Comparison of ENCODE assay signal across 7 mouse cellular contexts in genomic region chr12:117751045-117751444, GRCm38 (mm10). TPM values are rescaled to one million over a fixed set of nuclear protein-coding genes. Genes with fewer than 3 reads are reported as not detected.
DNase-seq lines count a peak whose midpoint lies in the region; ATAC-seq lines count a peak whose summit lies in the region.

No protein-coding gene starts in this region.

- H3K4me1 ChIP-seq in kidney, embryonic 16.5 days (ENCODE audit: insufficient read depth, low read length), result peaks cover 13% of the 10 kb centered on the region; the same call in 1 of the 2 replicates
- peaks cover 17% of the 10 kb centered on the region for H3K4me1 ChIP-seq in embryonic facial prominence, embryonic 13.5 days
- H3K4me1 ChIP-seq in hindbrain, embryonic 12.5 days, result peaks cover 25% of the 10 kb centered on the region
- peaks cover 36% of the 10 kb centered on the region for H3K4me1 ChIP-seq in neural tube, embryonic 13.5 days (replicated peaks)

- no peaks in the 10 kb centered on the region for H3K36me3 ChIP-seq in kidney, embryonic 16.5 days (ENCODE audit: insufficient read depth, low read length)
- no peaks in the 10 kb centered on the region for H3K36me3 ChIP-seq in embryonic facial prominence, embryonic 13.5 days
- peaks cover 10% of the 10 kb centered on the region for H3K36me3 ChIP-seq in hindbrain, embryonic 12.5 days
- peaks cover 46% of the 10 kb centered on the region for H3K36me3 ChIP-seq in neural tube, embryonic 13.5 days

- DNase-seq in kidney, postnatal 14 days, result no peak
- no peak for DNase-seq in right cerebral cortex, postnatal 25 days
- DNase-seq in spleen, postnatal 10 days (ENCODE audit: low spot score in 2 of 2), result no peak

- H3K27ac ChIP-seq in kidney, embryonic 16.5 days (ENCODE audit: low read length), result peak overlapping the region; percentile 65
- H3K27ac ChIP-seq in embryonic facial prominence, embryonic 13.5 days, result no peak overlapping the region; the same call in 1 of the 2 replicates
- peak overlapping the region; percentile 73 for H3K27ac ChIP-seq in hindbrain, embryonic 12.5 days
- peak overlapping the region; percentile 84 for H3K27ac ChIP-seq in neural tube, embryonic 13.5 days (replicated peaks)

- no peaks in the 10 kb centered on the region for H3K27me3 ChIP-seq in kidney, embryonic 16.5 days (ENCODE audit: insufficient read depth, low read length)
- H3K27me3 ChIP-seq in embryonic facial prominence, embryonic 13.5 days, result no peaks in the 10 kb centered on the region
- H3K27me3 ChIP-seq in hindbrain, embryonic 12.5 days, result no peaks in the 10 kb centered on the region
- no peaks in the 10 kb centered on the region for H3K27me3 ChIP-seq in neural tube, embryonic 13.5 days

- H3K4me3 ChIP-seq in kidney, embryonic 16.5 days (ENCODE audit: low read length), result no peak overlapping the region
- H3K4me3 ChIP-seq in embryonic facial prominence, embryonic 13.5 days, result no peak overlapping the region
- H3K4me3 ChIP-seq in hindbrain, embryonic 12.5 days, result no peak overlapping the region
- H3K4me3 ChIP-seq in neural tube, embryonic 13.5 days, result no peak overlapping the region

- peak overlapping the region; percentile 36 for H3K4me2 ChIP-seq in kidney, embryonic 16.5 days (replicated peaks; ENCODE audit: low read depth, low read length)
- peak overlapping the region; percentile 45 for H3K4me2 ChIP-seq in embryonic facial prominence, embryonic 13.5 days
- H3K4me2 ChIP-seq in hindbrain, embryonic 12.5 days (replicated peaks), result peak overlapping the region; percentile 38
- H3K4me2 ChIP-seq in neural tube, embryonic 13.5 days, result peak overlapping the region; percentile 39

- no peak overlapping the region for H3K9ac ChIP-seq in kidney, embryonic 16.5 days (replicated peaks; ENCODE audit: low read length)
- no peak overlapping the region for H3K9ac ChIP-seq in embryonic facial prominence, embryonic 13.5 days
- no peak overlapping the region for H3K9ac ChIP-seq in hindbrain, embryonic 12.5 days
- H3K9ac ChIP-seq in neural tube, embryonic 13.5 days, result peak overlapping the region; percentile 50

- WGBS in kidney, embryonic 16.5 days, result 15% methylated on average over 9 of the region's 9 CpGs
- 11% methylated on average over 9 of the region's 9 CpGs for WGBS in embryonic facial prominence, embryonic 13.5 days
- 17% methylated on average over 9 of the region's 9 CpGs for WGBS in hindbrain, embryonic 12.5 days
- 11% methylated on average over 9 of the region's 9 CpGs for WGBS in neural tube, embryonic 13.5 days

- H3K9me3 ChIP-seq in kidney, embryonic 16.5 days (ENCODE audit: low read length), result no peaks in the 10 kb centered on the region
- H3K9me3 ChIP-seq in embryonic facial prominence, embryonic 13.5 days, result no peaks in the 10 kb centered on the region
- no peaks in the 10 kb centered on the region for H3K9me3 ChIP-seq in hindbrain, embryonic 12.5 days (replicated peaks)
- H3K9me3 ChIP-seq in neural tube, embryonic 13.5 days, result no peaks in the 10 kb centered on the region

- peak; percentile 33; the same call in 1 of the 2 replicates for ATAC-seq in kidney, embryonic 16.5 days (ENCODE audit: low FRiP score, low TSS enrichment)
- no peak for ATAC-seq in embryonic facial prominence, embryonic 13.5 days (ENCODE audit: insufficient number of reproducible peaks, insufficient read depth, low FRiP score, low TSS enrichment, low read depth)
- ATAC-seq in hindbrain, embryonic 12.5 days (ENCODE audit: low FRiP score), result peak; percentile 57
- ATAC-seq in neural tube, embryonic 13.5 days (ENCODE audit: low read depth), result peak; percentile 73

RNA-seq across cellular contexts. Expression of gene Cdca7l, which starts 53.0 kb away (rescaled TPM):
- 53.2 and 58.0 TPM in 2 replicates for polyA plus RNA-seq in kidney, embryonic 16.5 days (2015; fragmentation: Nextera tagmentation; extraction: Ambion mirVana)
- 32.9 and 39.0 TPM in 2 replicates for polyA plus RNA-seq in embryonic facial prominence, embryonic 13.5 days (2015; fragmentation: Nextera tagmentation; extraction: Ambion mirVana)
- 16.2 and 20.2 TPM in 2 replicates for polyA plus RNA-seq in hindbrain, embryonic 12.5 days (2016; fragmentation: Nextera tagmentation; extraction: Ambion mirVana)
- 3.3 and 5.4 TPM in 2 replicates for polyA plus RNA-seq in neural tube, embryonic 13.5 days (2015; fragmentation: Nextera tagmentation; extraction: Ambion mirVana)
